8 mouse cellular contexts compared by ENCODE assay signal in the genomic region with DNA sequence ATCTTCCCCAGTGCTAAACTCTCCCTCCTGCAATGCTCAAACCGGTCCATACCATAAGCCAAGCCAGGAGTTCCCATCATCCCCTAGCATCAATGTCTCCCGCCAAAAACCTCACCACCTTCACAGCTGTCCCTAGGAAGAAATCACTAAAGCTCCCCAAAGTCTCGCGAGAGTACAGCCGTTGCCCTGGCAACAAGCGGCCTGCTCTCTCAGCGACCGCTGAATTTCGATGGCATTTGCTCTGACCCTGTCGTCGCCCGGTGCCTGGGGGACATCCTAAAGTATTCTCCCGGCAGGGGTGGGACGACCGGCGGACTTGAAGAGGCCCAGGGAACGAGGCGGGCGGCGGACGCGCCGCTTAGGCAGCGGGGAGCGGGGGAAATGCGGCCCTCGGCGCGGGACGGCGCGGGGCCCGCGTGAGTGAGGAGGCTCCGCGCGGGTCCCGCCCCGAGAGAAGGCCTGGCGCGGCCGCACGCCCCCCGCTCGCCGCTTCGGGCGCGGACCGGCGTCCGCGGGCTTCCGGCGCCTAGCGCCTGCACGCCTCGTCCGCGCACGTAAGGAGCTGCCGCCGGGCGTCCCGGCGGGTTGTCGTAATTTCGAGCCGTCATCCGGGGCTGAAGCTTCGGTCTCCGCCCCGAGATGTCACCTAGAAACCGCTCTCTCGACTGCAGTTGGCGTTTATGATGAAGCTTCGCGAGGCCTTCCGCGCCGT. TPM values are rescaled to one million over a fixed set of nuclear protein-coding genes. Genes with fewer than 3 reads are reported as not detected.
DNase-seq lines count a peak whose midpoint lies in the region; ATAC-seq lines count a peak whose summit lies in the region.

Agbl3 (plus strand) TSS at position 202 of the 712 bp plus-strand sequence.

- H3K79me2 ChIP-seq in macrophage (ENCODE audit: inconsistent target), result no peaks in the 10 kb centered on the region

- H3K4me3 ChIP-seq in hindbrain, embryonic 16.5 days (ENCODE audit: low read length), result peak within 1 kb of the TSS; percentile 67
- peak within 1 kb of the TSS; percentile 47 for H3K4me3 ChIP-seq in macrophage (ENCODE audit: inconsistent target)

- H3K9me3 ChIP-seq in hindbrain, embryonic 16.5 days (ENCODE audit: control insufficient read depth, low read length), result no peaks in the 10 kb centered on the region

- peaks cover 2% of the 10 kb centered on the region; the same call in 1 of the 2 replicates for H3K4me1 ChIP-seq in hindbrain, embryonic 16.5 days (ENCODE audit: control insufficient read depth, insufficient read depth, low read depth, low read length)

- under 1% methylated on average over 57 of the region's 81 CpGs for WGBS in hindbrain, embryonic 16.5 days
- under 1% methylated on average over 81 of the region's 81 CpGs for WGBS in macrophage (ENCODE audit: missing documents)

- no peaks in the 10 kb centered on the region for H3K27me3 ChIP-seq in hindbrain, embryonic 16.5 days (replicated peaks; ENCODE audit: control insufficient read depth, insufficient read depth, low read length)

- H3K27ac ChIP-seq in hindbrain, embryonic 16.5 days (ENCODE audit: low read depth, low read length), result peak within 1 kb of the TSS; percentile 97
- peak within 1 kb of the TSS; percentile 70 for H3K27ac ChIP-seq in macrophage

- ATAC-seq in hindbrain, embryonic 16.5 days, result peak; percentile 96

- H3K4me2 ChIP-seq in hindbrain, embryonic 16.5 days (ENCODE audit: low read length), result peak within 1 kb of the TSS; percentile 67

- no peaks in the 10 kb centered on the region for H3K36me3 ChIP-seq in hindbrain, embryonic 16.5 days (ENCODE audit: control insufficient read depth, insufficient read depth, low read length)
- no peaks in the 10 kb centered on the region for H3K36me3 ChIP-seq in macrophage (ENCODE audit: inconsistent target)

- peak within 1 kb of the TSS; percentile 91 for H3K9ac ChIP-seq in hindbrain, embryonic 16.5 days (ENCODE audit: low read depth, low read length)

- DNase-seq in WW6 (ENCODE audit: low read depth, low spot score), result peak; percentile 73
- DNase-seq in cerebellum, postnatal 4 days (ENCODE audit: low spot score in 2 of 2), result peak; percentile 92 to 95
- DNase-seq in gastrocnemius, adult 18-20 months (ENCODE audit: low spot score), result peak; percentile 94
- peak; percentile 95 for DNase-seq in left cerebral cortex, adult 18-20 months (ENCODE audit: low spot score in 2 of 2)
- peak; percentile 92 for DNase-seq in right cerebral cortex, adult 18-20 months
- peak; percentile 93 for DNase-seq in urinary bladder, postnatal 10 days (ENCODE audit: low spot score)

RNA-seq across cellular contexts. Expression of gene Agbl3, which starts in this region (rescaled TPM):
- 1 to 10 TPM in 1 of 2 experiments, under 1 TPM in 1; 0.90 to 1.6 TPM for total RNA-seq in gastrocnemius, adult 18-20 months (2021)
- polyA plus RNA-seq in hindbrain, embryonic 16.5 days (2015; fragmentation: Nextera tagmentation; extraction: Ambion mirVana), result 9.4 and 14.4 TPM in 2 replicates
- total RNA-seq in left cerebral cortex, adult 18-20 months (2021), result 10 to 100 TPM; 13.5 to 15.7 TPM
- 10 to 100 TPM in 3 of 26 experiments, 1 to 10 TPM in 21, under 1 TPM in 2; 0.47 to 11.4 (median 3.0) TPM for total RNA-seq in macrophage (2018; cell fraction: chromatin; rRNA removed)
- total RNA-seq in macrophage (2018; cell fraction: cytosol; rRNA removed), result 1 to 10 TPM in 25 of 26 experiments, under 1 TPM in 1; 0.84 to 5.1 (median 2.4) TPM
- total RNA-seq in macrophage (2018; cell fraction: nucleus; rRNA removed), result 10 to 100 TPM in 2 of 26 experiments, 1 to 10 TPM in 23, under 1 TPM in 1; 0.96 to 13.7 (median 3.0) TPM
- polyA plus RNA-seq in macrophage (2018), result 2.4 to 4.2 TPM (median 3.4 TPM) in 3 replicates

Comparison
In these comparisons a context has a peak if more than half of its experiments do, and no peak if none do; other contexts are left out.
1. Peak in every context shown above with its lines: DNase-seq, ATAC-seq, H3K4me3 ChIP-seq and H3K27ac ChIP-seq.
2. RNA of gene Agbl3 (total RNA-seq): 13.5 to 15.7 TPM in left cerebral cortex, adult 18-20 months; 0.90 to 1.6 TPM in gastrocnemius, adult 18-20 months; every median in the first group is over 4 times any median in the second.